Mouse (Mus musculus): ENCODE results near the gene Dnajc4. TPM values are rescaled to one million over a fixed set of nuclear protein-coding genes. Genes with fewer than 3 reads are reported as not detected.

Gene Dnajc4
- polyA plus RNA-seq, 1 experiment from 2014 or later, result 18.6 TPM

DNA sequence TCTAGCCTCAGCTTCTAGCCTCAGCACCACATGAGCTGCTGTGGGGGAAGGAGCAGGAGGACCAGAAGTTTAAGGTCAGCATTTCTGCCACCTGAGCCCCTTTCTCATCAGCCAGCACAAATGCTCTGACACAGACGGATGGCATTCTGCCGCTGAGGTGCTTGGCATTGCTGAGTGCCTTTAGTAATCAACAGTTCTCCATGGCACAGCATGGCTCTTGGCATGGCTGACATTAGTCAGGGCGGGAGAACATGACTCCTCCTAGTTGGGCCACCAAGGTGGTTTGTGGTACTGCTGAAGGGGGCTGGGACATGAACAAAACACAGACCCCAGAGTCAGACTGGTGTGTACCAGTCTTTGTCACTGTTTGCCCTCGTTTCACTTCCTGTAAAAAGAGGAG is 44.2 kb downstream of the Dnajc4 start:
- ATAC-seq (ENCODE audit: insufficient read depth) (no peak), DNase-seq (no peak)
- Histone ChIP-seq H3K4me3 (ENCODE audit: low read depth, low read length) (no peak overlapping the region), H3K4me2 (no peak overlapping the region), H3K27me3 (ENCODE audit: insufficient read depth, low read length) (no peaks in the 10 kb centered on the region), H3K9me3 (ENCODE audit: low read depth, low read length) (no peaks in the 10 kb centered on the region), H3K9ac (no peak overlapping the region), H3K36me3 (ENCODE audit: insufficient read depth) (0 out of 2 replicates have a peak, but pooled peaks cover 8% of the 10 kb centered on the region), H3K4me1 (ENCODE audit: insufficient read depth) (peaks cover 16% of the 10 kb centered on the region), H3K27ac (ENCODE audit: low read depth) (no peak overlapping the region)
- WGBS, result 75% methylated on average over 4 of the region's 4 CpGs
- no peak for TF ChIP-seq CTCF (IDR thresholded peaks at IDR 0.05; ENCODE audit: low read depth)

DNA sequence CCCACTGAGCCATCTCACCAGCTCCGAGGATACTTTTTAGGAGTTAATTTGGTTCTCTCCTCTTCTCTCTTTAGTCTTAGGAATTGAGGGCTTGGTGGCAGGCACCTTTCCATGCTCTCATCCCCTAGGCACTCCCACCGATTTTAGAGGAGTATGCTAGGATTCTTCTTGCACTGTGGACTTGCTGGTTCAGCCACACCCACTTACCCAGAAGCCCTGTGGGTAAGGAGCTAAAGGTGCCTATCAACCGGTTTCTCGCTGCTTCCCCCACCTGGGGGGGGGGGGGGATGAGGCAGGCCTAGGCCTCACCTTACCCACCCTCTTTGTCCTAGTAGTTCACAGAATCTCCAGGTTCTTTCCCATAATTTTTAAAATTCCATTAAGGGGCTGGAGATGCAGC is 44.6 kb downstream of the Dnajc4 start:
- Histone ChIP-seq H3K27me3 (ENCODE audit: insufficient read depth, low read length) (no peaks in the 10 kb centered on the region), H3K9me3 (ENCODE audit: low read depth, low read length) (no peaks in the 10 kb centered on the region), H3K4me2 (no peak overlapping the region), H3K4me3 (ENCODE audit: low read depth, low read length) (no peak overlapping the region), H3K36me3 (ENCODE audit: insufficient read depth) (0 out of 2 replicates have a peak, but pooled peaks cover 8% of the 10 kb centered on the region), H3K27ac (ENCODE audit: low read depth) (no peak overlapping the region), H3K4me1 (ENCODE audit: insufficient read depth) (peaks cover 16% of the 10 kb centered on the region), H3K9ac (no peak overlapping the region)
- no peak for TF ChIP-seq CTCF (IDR thresholded peaks at IDR 0.05; ENCODE audit: low read depth)
- 61% methylated on average over 4 of the region's 4 CpGs for WGBS
- no peak for ATAC-seq (ENCODE audit: insufficient read depth)
- no peak for DNase-seq

DNA sequence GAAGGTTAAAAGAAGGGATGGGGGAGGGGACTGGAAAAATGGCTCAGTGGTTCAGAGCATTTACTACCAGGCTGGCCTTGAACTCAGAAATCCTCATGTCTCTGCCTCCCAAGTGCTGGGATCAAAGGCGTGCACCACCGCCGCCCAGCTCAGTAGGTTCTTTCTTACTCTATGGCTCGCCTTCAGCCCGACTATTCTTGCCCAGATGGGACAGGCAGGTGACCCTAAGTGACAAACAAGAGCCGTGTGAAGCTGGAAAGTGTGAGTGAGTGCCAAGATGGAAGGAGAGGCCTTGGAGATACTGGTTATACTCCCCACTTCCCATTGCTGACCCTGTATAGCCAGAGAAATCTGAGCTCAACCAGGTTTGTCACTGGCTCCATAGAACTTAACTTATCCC is 48.7 kb downstream of the Dnajc4 start:
- ATAC-seq (ENCODE audit: insufficient read depth) (no peak), DNase-seq (no peak)
- H3K4me3 ChIP-seq (ENCODE audit: low read depth, low read length), result no peak overlapping the region
- H3K4me2 ChIP-seq, result no peak overlapping the region
- H3K27ac ChIP-seq (ENCODE audit: low read depth), result no peak overlapping the region
- no peaks in the 10 kb centered on the region for H3K27me3 ChIP-seq (ENCODE audit: insufficient read depth, low read length)
- WGBS, result 86% methylated on average over 6 of the region's 6 CpGs
- H3K9ac ChIP-seq, result no peak overlapping the region
- peaks cover 9% of the 10 kb centered on the region for H3K4me1 ChIP-seq (ENCODE audit: insufficient read depth)
- H3K36me3 ChIP-seq (ENCODE audit: insufficient read depth), result 0 out of 2 replicates have a peak, but pooled peaks cover 4% of the 10 kb centered on the region
- no peak for TF ChIP-seq CTCF (IDR thresholded peaks at IDR 0.05; ENCODE audit: low read depth)
- no peaks in the 10 kb centered on the region for H3K9me3 ChIP-seq (ENCODE audit: low read depth, low read length)

DNA sequence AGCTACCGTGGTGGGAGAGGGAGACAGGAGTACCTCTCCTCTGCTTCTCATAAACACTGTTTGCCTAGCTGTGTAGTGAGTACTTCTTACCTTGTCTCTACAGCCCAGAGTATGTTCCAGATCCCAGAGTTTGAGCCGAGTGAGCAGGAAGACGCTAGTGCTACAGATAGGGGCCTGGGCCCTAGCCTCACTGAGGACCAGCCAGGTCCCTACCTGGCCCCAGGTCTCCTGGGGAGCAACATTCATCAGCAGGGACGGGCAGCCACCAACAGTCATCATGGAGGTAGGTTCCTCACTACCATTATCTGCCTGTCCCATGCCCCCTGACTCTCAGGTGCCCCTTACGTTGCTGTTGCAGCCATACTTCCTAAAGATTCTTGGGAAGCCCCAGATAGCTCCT is 49.6 kb downstream of the Dnajc4 start:
- Histone ChIP-seq H3K27ac (ENCODE audit: low read depth) (peak overlapping the region; percentile 68; the same call in 1 of the 2 replicates), H3K4me3 (ENCODE audit: low read depth, low read length) (peak overlapping the region; percentile 80), H3K9me3 (ENCODE audit: low read depth, low read length) (no peaks in the 10 kb centered on the region), H3K9ac (peak overlapping the region; percentile 72), H3K27me3 (ENCODE audit: insufficient read depth, low read length) (no peaks in the 10 kb centered on the region), H3K4me2 (peak overlapping the region; percentile 98), H3K4me1 (ENCODE audit: insufficient read depth) (peaks cover 9% of the 10 kb centered on the region), H3K36me3 (ENCODE audit: insufficient read depth) (0 out of 2 replicates have a peak, but pooled peaks cover 4% of the 10 kb centered on the region)
- no peak for DNase-seq
- peak; percentile 2; the same call in 1 of the 2 replicates for ATAC-seq (ENCODE audit: insufficient read depth)
- WGBS, result 22% methylated on average over 5 of the region's 5 CpGs
- TF ChIP-seq CTCF (IDR thresholded peaks at IDR 0.05; ENCODE audit: low read depth), result no peak

DNA sequence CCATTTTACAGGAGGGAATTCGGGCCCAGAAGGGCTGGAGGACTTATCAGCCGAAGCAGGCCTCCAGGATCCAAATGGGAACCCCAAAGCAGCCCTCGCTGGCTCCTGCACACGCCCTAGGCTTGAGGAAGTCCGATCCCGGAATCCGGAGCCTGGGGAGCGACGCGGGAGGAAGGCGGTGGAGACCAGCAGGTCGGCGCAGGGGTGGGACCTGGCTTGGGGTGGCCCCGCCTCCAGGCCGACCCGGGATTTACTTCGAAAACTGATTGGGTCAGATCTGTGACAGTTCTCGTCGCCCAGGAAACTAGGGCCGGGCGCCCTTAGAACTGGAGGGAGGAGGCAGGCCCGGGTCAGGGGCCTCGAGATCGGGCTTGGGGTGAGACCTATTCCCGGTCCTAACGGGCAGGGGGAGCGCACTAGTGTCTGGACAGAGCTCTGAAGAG is 50.1 kb downstream of the Dnajc4 start, which contains the start of gene Gpr137:
Gene Gpr137, minus strand, starts transcription at position 232 of the 443 bp plus-strand sequence.
- Histone ChIP-seq H3K9me3 (ENCODE audit: low read depth, low read length) (no peaks in the 10 kb centered on the region), H3K4me3 (ENCODE audit: low read depth, low read length) (peak within 1 kb of the TSS; percentile 80), H3K36me3 (ENCODE audit: insufficient read depth) (0 out of 2 replicates have a peak, but pooled peaks cover 4% of the 10 kb centered on the region), H3K4me2 (peak within 1 kb of the TSS; percentile 98), H3K4me1 (ENCODE audit: insufficient read depth) (peaks cover 9% of the 10 kb centered on the region), H3K27me3 (ENCODE audit: insufficient read depth, low read length) (no peaks in the 10 kb centered on the region), H3K27ac (ENCODE audit: low read depth) (peak within 1 kb of the TSS; percentile 97), H3K9ac (peak within 1 kb of the TSS; percentile 72)
- whole genome bisulfite sequencing, result under 1% methylated on average over 27 of the region's 27 CpGs
- peak; percentile 96 for DNase-seq
- peak; percentile 92 for ATAC-seq (ENCODE audit: insufficient read depth)
- no peak for TF ChIP-seq CTCF (IDR thresholded peaks at IDR 0.05; ENCODE audit: low read depth)

DNA sequence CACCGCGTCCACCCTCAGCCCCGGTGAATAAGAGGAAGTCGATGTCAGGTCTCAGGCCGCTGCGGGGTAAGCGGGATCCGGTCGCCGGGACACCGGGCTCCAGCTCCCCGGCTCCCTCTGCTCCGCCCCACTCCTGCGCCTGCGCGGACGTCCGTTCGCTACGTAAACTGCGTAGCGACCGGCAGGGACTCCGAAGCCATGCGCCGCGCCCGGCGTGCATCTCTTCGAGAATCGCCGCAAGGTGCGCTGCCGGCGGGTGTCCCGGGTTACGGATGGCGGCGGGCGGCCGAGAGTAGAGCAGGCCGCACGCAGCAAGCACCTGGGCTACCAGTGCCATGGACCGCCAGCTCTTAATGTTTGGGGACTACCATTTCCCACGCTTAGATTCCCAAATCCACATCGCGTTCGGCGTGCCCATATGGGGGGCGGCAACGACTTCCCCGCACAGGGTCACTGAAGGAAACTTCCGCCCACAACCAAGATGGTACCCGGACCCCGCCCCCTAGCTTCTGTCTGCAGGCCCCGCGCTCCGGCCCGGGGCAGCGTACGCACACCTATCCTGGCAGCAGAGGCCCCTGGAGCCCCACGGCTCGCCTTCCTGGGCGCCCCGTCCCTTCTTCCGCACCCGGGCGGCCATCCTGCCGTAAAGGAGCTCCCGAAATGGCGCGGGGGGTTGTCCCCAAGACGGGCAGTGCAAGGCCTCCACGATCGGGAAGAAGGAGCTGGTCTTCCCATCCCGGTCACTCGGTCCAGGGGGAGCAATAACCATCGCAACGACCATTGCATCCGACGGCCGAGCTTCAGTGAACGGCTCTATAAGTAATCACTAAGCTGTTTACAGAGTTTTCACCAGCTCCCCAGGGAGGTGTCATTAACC is 50.8 kb downstream of the Dnajc4 start, which contains the start of gene Bad:
Gene Bad, plus strand, starts transcription at position 490 of the 877 bp plus-strand sequence.
- DNase-seq (peak; percentile 98), ATAC-seq (ENCODE audit: insufficient read depth) (peak; percentile 84)
- no peaks in the 10 kb centered on the region for H3K27me3 ChIP-seq (ENCODE audit: insufficient read depth, low read length)
- peak within 1 kb of the TSS; percentile 80 for H3K4me3 ChIP-seq (ENCODE audit: low read depth, low read length)
- H3K9me3 ChIP-seq (ENCODE audit: low read depth, low read length), result no peaks in the 10 kb centered on the region
- peaks cover 9% of the 10 kb centered on the region for H3K4me1 ChIP-seq (ENCODE audit: insufficient read depth)
- H3K9ac ChIP-seq, result peak within 1 kb of the TSS; percentile 72
- WGBS, result under 1% methylated on average over 83 of the region's 83 CpGs
- H3K4me2 ChIP-seq, result peak within 1 kb of the TSS; percentile 98
- TF ChIP-seq CTCF (IDR thresholded peaks at IDR 0.05; ENCODE audit: low read depth), result no peak; the same call in 1 of the 2 replicates
- 0 out of 2 replicates have a peak, but pooled peaks cover 4% of the 10 kb centered on the region for H3K36me3 ChIP-seq (ENCODE audit: insufficient read depth)
- peak within 1 kb of the TSS; percentile 97 for H3K27ac ChIP-seq (ENCODE audit: low read depth)
